Mouse (Mus musculus) limb, embryonic 12.5 days (tissue): ENCODE results near the gene Tanc1. TPM values are rescaled to one million over a fixed set of nuclear protein-coding genes. Genes with fewer than 3 reads are reported as not detected.

Source experiments
- ATAC-seq: fragments of 200-750 bp; cut with Nextera tagmentation; 2 replicates; pipeline ENCODE4 v1.8.0; 2017; ENCODE audit warnings: low read depth, moderate TSS enrichment; ENCODE audit not compliant: insufficient number of reproducible peaks, insufficient read depth, low FRiP score, low TSS enrichment
- H3K27ac ChIP-seq: fragments of 300-500 bp; sonication (generic); 2 replicates; pipeline ENCODE4 v1.5.1; 2016; ENCODE audit warnings: mild to moderate bottlenecking, moderate library complexity
- H3K27me3 ChIP-seq: fragments of 300-500 bp; sonication (generic); 2 replicates; pipeline ENCODE4 v1.6.1; 2016; ENCODE audit warnings: mild to moderate bottlenecking, moderate library complexity
- H3K36me3 ChIP-seq: fragments of 300-500 bp; sonication (generic); 2 replicates; pipeline ENCODE4 v1.6.1; 2016; ENCODE audit warnings: mild to moderate bottlenecking, moderate library complexity
- H3K4me1 ChIP-seq: fragments of 300-500 bp; sonication (generic); replicated peaks from 2 replicates; pipeline ENCODE4 v1.6.1; 2016
- H3K4me2 ChIP-seq: fragments of 300-500 bp; sonication (generic); 2 replicates; pipeline ENCODE4 v1.6.1; 2016; ENCODE audit warnings: mild to moderate bottlenecking, moderate library complexity
- H3K4me3 ChIP-seq: fragments of 300-500 bp; sonication (generic); replicated peaks from 2 replicates; pipeline ENCODE4 v1.5.1; 2016; ENCODE audit warnings: mild to moderate bottlenecking
- H3K9ac ChIP-seq: fragments of 300-500 bp; sonication (generic); replicated peaks from 2 replicates; pipeline ENCODE4 v1.6.1; 2016; ENCODE audit warnings: mild to moderate bottlenecking, moderate library complexity
- H3K9me3 ChIP-seq: fragments of 300-500 bp; sonication (generic); 2 replicates; pipeline ENCODE4 v1.6.1; 2016; ENCODE audit warnings: mild to moderate bottlenecking, moderate library complexity
- WGBS: fragments of 180-500 bp; shearing (Covaris S2); methylation state at CpG from one replicate; pipeline ENCODE4 v1.1.7; 2016; 5-methylcytosine and 5-hydroxymethylcytosine counted together
- polyA plus RNA-seq: library from polyadenylated mRNA; unstranded; fragments of >200 nt; fragmentation: Nextera tagmentation; extraction: Ambion mirVana; gene quantifications from 2 replicates; pipeline ENCODE4 v1.2.1, GENCODE M21; 2016

The Tanc1 gene
- polyA plus RNA-seq, 1 experiment from 2014 or later, result 70.6 TPM

DNA sequence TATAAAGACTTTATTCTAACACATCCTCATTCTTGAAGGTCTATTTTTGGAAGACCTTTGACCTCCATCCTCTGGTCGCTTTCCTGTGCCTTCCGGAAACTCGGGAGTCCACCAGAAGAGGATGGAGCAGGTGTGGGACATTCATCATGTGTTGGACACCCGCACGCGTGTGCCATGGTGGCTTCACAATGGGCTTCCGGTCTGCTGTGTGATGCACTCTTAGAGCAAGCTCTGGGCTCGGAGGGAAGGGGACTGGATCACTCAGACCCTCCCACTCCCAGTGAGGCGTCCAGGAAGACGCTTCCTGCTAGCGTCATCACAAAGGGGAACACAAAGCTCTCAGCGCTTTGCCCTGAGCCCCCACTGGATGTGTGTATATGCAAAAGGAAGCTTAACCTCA lies 95.0 kb downstream of the Tanc1 start:
- Histone ChIP-seq H3K27ac (no peak overlapping the region), H3K4me3 (no peak overlapping the region), H3K36me3 (0 out of 2 replicates have a peak, but pooled peaks cover 16% of the 10 kb centered on the region), H3K4me1 (peaks cover 32% of the 10 kb centered on the region), H3K9me3 (no peaks in the 10 kb centered on the region), H3K4me2 (no peak overlapping the region), H3K9ac (no peak overlapping the region), H3K27me3 (no peaks in the 10 kb centered on the region)
- 89% methylated on average over 12 of the region's 12 CpGs for WGBS
- no peak for ATAC-seq

DNA sequence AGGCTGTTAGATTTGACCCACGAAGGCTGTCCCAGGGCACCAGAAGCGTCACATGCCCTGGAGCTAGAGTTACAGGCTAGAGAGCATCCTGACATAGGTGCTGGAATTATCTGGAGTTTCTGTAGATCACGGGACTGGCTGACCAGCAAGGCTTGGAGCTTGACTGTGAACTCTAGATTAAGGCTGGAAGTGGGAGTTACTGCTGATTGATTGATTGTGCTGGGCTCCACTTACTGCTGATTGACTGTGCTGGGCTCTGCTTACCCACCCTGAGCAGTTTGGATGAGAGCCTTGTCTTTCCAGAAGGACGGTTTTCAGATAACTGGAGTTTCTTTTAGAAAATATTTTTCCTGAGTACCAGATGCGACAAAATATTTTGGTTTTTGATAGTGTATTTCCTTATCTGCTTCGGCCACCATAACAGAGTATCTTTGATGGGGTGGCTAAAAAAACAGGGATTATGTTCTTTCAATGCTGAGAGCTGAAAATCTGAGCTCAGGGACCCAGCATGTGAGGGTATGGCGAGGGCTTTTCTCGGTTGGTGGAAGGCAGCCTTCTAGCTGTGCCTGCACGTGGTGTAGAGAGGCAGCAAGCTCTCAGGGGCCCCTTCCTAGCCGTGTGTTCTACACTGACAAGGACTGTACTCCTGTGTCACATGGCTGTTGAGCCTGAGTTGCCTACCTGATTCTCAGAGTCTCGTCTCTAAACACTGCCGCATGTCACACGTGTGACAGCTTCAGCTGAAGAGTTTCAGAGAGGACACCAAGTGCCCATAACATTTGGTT lies 96.3 kb downstream of the Tanc1 start:
- H3K4me2 ChIP-seq, result no peak overlapping the region
- no peak overlapping the region for H3K27ac ChIP-seq
- no peaks in the 10 kb centered on the region for H3K9me3 ChIP-seq
- peaks cover 45% of the 10 kb centered on the region for H3K4me1 ChIP-seq
- H3K4me3 ChIP-seq, result no peak overlapping the region
- no peak overlapping the region for H3K9ac ChIP-seq
- H3K36me3 ChIP-seq, result 0 out of 2 replicates have a peak, but pooled peaks cover 14% of the 10 kb centered on the region
- ATAC-seq, result no peak
- 76% methylated on average over 13 of the region's 13 CpGs for WGBS
- no peaks in the 10 kb centered on the region for H3K27me3 ChIP-seq

DNA sequence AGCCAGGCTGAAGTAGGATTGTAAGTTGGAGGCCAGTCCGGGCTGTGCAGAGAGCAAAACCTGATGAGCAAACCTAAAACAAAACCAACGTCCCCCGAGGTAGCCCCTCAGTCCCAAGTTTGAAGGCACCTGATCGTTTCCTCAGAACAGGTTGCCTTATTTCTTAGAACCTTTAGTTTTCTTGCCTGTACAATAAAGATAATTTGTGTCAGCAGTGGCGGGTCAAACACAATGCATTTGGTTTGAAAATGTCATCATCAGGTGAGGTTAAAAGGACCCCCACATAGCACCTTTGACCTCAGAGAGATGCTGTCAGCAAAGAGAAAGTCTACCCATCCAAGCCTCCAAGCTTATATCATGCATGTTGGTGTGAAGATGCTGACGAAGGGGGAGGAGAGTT lies 98.9 kb downstream of the Tanc1 start:
- H3K36me3 ChIP-seq, result 0 out of 2 replicates have a peak, but pooled peaks cover 10% of the 10 kb centered on the region
- H3K4me3 ChIP-seq, result no peak overlapping the region
- ATAC-seq, result no peak
- no peak overlapping the region for H3K9ac ChIP-seq
- no peak overlapping the region for H3K27ac ChIP-seq
- H3K4me1 ChIP-seq, result peaks cover 58% of the 10 kb centered on the region
- no peak overlapping the region for H3K4me2 ChIP-seq
- 82% methylated on average over 6 of the region's 6 CpGs for WGBS
- H3K27me3 ChIP-seq, result no peaks in the 10 kb centered on the region
- no peaks in the 10 kb centered on the region for H3K9me3 ChIP-seq

DNA sequence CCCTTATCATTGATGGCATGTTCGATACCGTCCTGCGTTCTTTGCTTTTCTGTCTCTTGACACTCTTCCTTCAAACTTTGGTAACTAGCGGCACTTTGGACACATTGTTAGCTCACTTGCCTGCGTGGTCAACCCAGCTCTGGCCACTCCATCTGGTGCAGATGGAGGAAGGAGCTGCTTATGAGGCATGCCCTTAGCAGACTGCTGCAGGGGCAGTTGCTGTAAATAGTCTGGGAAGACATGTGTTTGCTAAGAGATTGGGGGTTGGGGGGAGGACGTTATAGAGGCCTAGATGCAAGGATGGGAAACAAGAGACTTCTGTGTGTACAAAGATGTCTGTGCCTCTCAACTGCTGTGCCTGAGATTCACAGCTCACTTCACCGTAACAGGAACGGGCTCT lies 100.2 kb downstream of the Tanc1 start:
- Histone ChIP-seq H3K9me3 (no peaks in the 10 kb centered on the region), H3K4me1 (peaks cover 65% of the 10 kb centered on the region)

DNA sequence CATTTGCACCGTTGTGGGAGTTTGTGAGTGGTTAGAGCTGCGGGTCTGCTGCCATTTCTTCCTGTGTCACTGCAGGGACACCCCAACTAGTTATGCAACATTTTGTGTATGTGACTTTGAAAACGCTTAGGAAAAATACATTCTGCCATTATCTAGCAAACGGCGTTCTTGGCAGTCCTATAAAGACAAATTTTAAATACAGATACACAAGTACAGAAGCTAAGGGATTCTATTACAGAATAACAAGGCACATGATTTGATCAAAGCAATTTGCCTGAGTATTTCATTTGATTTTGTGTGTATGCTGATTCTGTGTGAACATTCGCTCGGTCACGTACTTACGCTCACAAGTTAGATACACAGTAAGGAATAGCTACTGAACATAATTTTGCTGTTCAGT lies 100.6 kb downstream of the Tanc1 start:
- no peak overlapping the region for H3K9ac ChIP-seq
- H3K4me3 ChIP-seq, result no peak overlapping the region
- ATAC-seq, result no peak
- H3K9me3 ChIP-seq, result no peaks in the 10 kb centered on the region
- H3K4me1 ChIP-seq, result peaks cover 70% of the 10 kb centered on the region
- no peaks in the 10 kb centered on the region for H3K36me3 ChIP-seq
- 87% methylated on average over 9 of the region's 9 CpGs for WGBS
- no peak overlapping the region for H3K4me2 ChIP-seq
- H3K27me3 ChIP-seq, result no peaks in the 10 kb centered on the region
- peak overlapping the region; percentile 54; the same call in 1 of the 2 replicates for H3K27ac ChIP-seq

More for the DNA sequence above, 100.2 kb downstream of the Tanc1 start:
- no peak overlapping the region for H3K4me2 ChIP-seq
- no peak for ATAC-seq
- 0 out of 2 replicates have a peak, but pooled peaks cover under 1% of the 10 kb centered on the region for H3K36me3 ChIP-seq
- no peaks in the 10 kb centered on the region for H3K27me3 ChIP-seq
- no peak overlapping the region for H3K4me3 ChIP-seq
- H3K27ac ChIP-seq, result peak overlapping the region; percentile 54; the same call in 1 of the 2 replicates
- 76% methylated on average over 8 of the region's 8 CpGs for WGBS
- H3K9ac ChIP-seq, result no peak overlapping the region

DNA sequence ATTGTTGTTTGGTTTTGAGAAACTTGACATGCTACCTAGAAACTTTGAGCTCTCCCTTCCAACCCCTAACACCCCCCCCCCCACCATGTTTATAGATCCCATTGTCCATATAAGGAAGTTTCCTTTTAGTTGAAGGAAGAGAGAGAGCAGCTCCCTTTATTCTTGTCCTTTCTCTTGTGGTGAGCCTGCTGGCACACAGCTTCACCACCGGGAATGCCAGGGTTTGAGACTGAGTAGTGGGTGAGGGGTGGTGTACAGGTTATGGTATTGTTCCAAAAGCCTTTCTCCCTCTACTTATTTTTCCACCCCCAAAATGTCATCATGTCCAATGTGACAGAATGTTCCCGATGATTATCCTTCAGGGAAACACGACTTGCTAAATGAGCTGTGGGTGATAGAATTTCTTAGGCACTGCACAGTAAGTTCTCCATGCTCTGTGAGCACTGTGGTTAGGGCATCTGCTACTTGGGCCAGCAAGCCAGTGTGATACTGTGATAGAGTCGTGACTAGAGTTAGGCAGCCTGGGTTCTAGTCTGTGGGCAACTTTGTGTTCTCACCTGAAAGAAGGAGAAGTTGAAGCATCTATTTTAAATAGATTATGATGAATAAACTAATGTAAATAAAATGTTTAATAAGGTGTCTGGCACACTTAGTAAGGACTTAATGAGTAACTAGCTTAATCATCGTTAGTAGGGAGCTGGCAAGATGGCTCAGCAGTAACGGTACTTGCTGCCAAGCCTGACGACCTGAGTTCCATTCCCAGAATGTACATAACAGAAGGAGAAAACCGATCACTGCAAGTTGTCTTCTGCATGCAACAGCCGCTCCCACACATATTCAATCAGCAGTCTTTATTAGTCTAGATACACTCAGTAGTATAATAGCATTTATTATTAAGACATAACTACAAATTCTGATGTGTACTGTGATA lies 102.0 kb downstream of the Tanc1 start:
- Histone ChIP-seq H3K27ac (no peak overlapping the region), H3K4me3 (no peak overlapping the region), H3K9me3 (no peaks in the 10 kb centered on the region), H3K36me3 (no peaks in the 10 kb centered on the region), H3K9ac (no peak overlapping the region), H3K27me3 (no peaks in the 10 kb centered on the region), H3K4me1 (peaks cover 75% of the 10 kb centered on the region), H3K4me2 (no peak overlapping the region)
- ATAC-seq, result no peak
- 86% methylated on average over 9 of the region's 9 CpGs for WGBS

DNA sequence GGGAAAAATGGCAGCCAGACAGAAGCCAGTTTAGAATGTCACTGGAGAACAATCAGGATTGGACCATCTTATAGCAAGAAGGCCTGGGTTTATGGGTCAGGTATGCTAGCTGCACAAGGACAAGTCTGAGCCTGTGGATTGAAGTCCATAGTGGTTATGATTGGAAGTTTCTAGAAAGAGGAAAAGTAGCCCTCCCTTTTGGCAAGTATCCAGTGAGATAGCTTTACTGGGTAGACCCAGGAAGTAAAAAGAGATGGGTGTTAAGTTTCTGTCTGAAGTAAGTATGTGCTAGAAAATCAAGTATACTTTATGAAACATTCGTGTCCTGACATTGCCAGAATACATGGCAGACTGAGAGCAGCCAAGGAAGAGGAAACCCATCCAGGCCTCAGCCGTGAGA lies 103.2 kb downstream of the Tanc1 start:
- Histone ChIP-seq H3K9me3 (no peaks in the 10 kb centered on the region), H3K4me1 (peaks cover 81% of the 10 kb centered on the region), H3K4me3 (no peak overlapping the region), H3K9ac (no peak overlapping the region), H3K4me2 (no peak overlapping the region), H3K36me3 (no peaks in the 10 kb centered on the region), H3K27me3 (no peaks in the 10 kb centered on the region), H3K27ac (no peak overlapping the region)
- 86% methylated on average over 2 of the region's 2 CpGs for WGBS
- ATAC-seq, result no peak

DNA sequence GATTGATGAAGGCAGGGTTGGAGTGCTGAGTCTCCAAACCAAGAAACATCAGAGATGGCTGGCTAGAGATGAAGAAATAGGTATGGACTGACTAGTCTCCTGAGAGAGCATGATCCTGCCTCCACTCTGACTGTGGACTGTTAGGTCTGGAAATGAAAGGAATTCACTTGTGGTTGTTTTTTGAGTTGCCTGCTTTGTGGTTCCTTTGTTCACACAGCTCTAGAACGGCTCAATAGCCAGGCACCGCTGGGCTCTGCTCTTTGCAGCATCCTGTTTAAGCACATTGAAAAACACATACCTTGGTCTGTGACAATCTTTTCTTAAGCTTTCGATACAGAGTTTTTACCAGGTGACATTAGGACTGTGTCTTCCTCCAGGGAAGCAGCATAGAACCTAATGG lies 104.6 kb downstream of the Tanc1 start:
- H3K9me3 ChIP-seq, result no peaks in the 10 kb centered on the region
- H3K4me1 ChIP-seq, result peaks cover 83% of the 10 kb centered on the region
- ATAC-seq, result no peak
- H3K9ac ChIP-seq, result no peak overlapping the region
- 70% methylated on average over 3 of the region's 3 CpGs for WGBS
- no peaks in the 10 kb centered on the region for H3K27me3 ChIP-seq
- H3K4me3 ChIP-seq, result no peak overlapping the region
- H3K4me2 ChIP-seq, result no peak overlapping the region
- peak overlapping the region; percentile 37; the same call in 1 of the 2 replicates for H3K27ac ChIP-seq
- H3K36me3 ChIP-seq, result no peaks in the 10 kb centered on the region

DNA sequence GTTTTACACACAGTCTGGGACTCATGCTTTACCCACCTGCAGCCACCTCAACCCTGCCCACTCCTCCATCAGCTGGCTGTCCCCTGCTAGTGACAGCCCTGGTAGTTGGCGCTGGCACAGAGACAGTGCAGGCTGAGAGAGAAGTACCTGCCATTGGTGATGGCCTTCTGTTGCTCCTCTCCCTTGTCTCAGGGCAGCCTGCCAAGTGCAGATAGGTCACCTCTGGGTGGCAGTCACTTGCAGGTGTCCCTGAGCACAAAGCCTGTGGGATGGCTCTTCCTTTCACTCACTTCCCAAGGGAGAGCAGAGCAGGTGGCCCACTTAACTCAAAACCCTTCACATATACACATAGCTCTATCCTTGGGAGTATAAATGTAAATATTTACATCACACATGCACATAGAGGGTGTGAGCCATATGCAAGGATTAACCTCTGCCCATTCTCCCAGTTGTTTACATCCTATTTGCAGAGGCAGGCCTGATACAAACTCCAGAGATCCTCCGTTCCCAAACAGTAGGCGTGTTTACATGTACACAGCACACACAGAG lies 106.0 kb downstream of the Tanc1 start:
- Histone ChIP-seq H3K36me3 (no peaks in the 10 kb centered on the region), H3K9me3 (no peaks in the 10 kb centered on the region), H3K4me3 (no peak overlapping the region), H3K27ac (peak overlapping the region; percentile 41; the same call in 1 of the 2 replicates), H3K4me2 (no peak overlapping the region), H3K4me1 (peaks cover 83% of the 10 kb centered on the region), H3K9ac (0 out of 2 replicates have a peak overlapping the region, but pooled peaks have one; percentile 23), H3K27me3 (no peaks in the 10 kb centered on the region)
- 78% methylated on average over 3 of the region's 3 CpGs for WGBS
- no peak for ATAC-seq

DNA sequence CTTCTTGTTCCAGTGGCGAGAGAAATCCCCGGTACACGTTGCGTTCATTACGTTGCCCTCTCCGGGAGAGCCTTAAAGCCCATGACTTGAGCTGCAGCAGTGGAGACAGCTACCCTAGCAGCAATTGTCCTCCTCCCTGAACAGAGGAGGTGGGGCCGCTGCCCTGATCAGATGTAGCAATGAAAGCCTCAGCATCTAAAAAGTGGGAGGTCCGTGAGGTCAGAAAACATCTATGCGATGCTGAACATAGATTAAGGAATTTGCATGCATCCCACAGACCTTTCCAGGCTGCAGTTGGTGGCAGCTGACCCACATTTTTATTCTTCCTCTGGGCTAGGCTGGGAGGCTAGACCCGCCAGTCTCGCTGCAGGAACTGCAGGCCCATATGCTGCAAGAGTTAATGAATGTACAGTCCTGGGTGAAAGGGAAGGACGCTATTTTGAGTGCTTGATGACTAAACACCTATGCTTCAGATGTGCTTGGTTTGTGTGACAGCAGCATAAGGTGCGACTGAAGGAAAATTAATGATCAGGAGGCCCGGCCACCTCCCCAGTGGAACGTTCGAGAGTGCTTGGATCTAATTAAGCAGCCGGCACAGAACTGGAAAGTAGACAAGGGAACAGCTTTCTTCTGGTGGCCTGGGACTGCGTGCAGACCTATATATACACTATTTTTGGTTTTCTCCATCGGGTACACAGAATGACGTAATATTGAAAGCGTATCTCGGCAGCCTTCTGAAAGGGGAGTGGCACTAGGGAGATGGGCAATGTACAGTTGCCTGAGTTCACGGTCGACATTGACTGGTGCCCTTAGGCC lies 107.0 kb downstream of the Tanc1 start:
- Histone ChIP-seq H3K4me1 (peaks cover 82% of the 10 kb centered on the region), H3K9ac (no peak overlapping the region; the same call in 1 of the 2 replicates), H3K9me3 (no peaks in the 10 kb centered on the region), H3K4me2 (peak overlapping the region; percentile 30), H3K4me3 (no peak overlapping the region), H3K27me3 (no peaks in the 10 kb centered on the region), H3K36me3 (no peaks in the 10 kb centered on the region), H3K27ac (peak overlapping the region; percentile 77)
- 38% methylated on average over 24 of the region's 24 CpGs for WGBS
- ATAC-seq, result peak; percentile 42; the same call in 1 of the 2 replicates
